Mouse (Mus musculus) liver, embryonic 15.5 days (tissue): ENCODE measurements around the gene Defb22. TPM values are rescaled to one million over a fixed set of nuclear protein-coding genes. Genes with fewer than 3 reads are reported as not detected.

Experiments used
- ATAC-seq: fragments of 200-750 bp; cut with Nextera tagmentation; 2 replicates; pipeline ENCODE4 v1.8.0; 2017; ENCODE audit warnings: moderate number of reproducible peaks, mild to moderate bottlenecking, moderate library complexity; ENCODE audit not compliant: insufficient read depth
- H3K27ac ChIP-seq: fragments of 300-500 bp; sonication (generic); replicated peaks from 2 replicates; pipeline ENCODE4 v1.5.1; 2015; ENCODE audit warnings: mild to moderate bottlenecking, inconsistent platforms
- H3K27me3 ChIP-seq: fragments of 300-500 bp; sonication (generic); 2 replicates; pipeline ENCODE4 v1.6.1; 2015; ENCODE audit warnings: mild to moderate bottlenecking, inconsistent platforms
- H3K36me3 ChIP-seq: fragments of 300-500 bp; sonication (generic); replicated peaks from 2 replicates; pipeline ENCODE4 v1.6.1; 2015; ENCODE audit warnings: moderate library complexity, mild to moderate bottlenecking, inconsistent platforms
- H3K4me1 ChIP-seq: fragments of 300-500 bp; sonication (generic); replicated peaks from 2 replicates; pipeline ENCODE4 v1.6.1; 2015; ENCODE audit warnings: inconsistent platforms
- H3K4me2 ChIP-seq: fragments of 300-500 bp; sonication (generic); 2 replicates; pipeline ENCODE4 v1.6.1; 2015; ENCODE audit warnings: moderate library complexity, mild to moderate bottlenecking, inconsistent platforms
- H3K4me3 ChIP-seq: fragments of 300-500 bp; sonication (generic); replicated peaks from 2 replicates; pipeline ENCODE4 v1.5.1; 2015; ENCODE audit warnings: mild to moderate bottlenecking, inconsistent platforms
- H3K9ac ChIP-seq: fragments of 300-500 bp; sonication (generic); 2 replicates; pipeline ENCODE4 v1.6.1; 2015; ENCODE audit warnings: moderate library complexity, mild to moderate bottlenecking, inconsistent platforms
- H3K9me3 ChIP-seq: fragments of 300-500 bp; sonication (generic); replicated peaks from 2 replicates; pipeline ENCODE4 v1.6.1; 2016; ENCODE audit warnings: inconsistent platforms
- WGBS: fragments of 180-500 bp; shearing (Covaris S2); methylation state at CpG from one replicate; pipeline ENCODE4 v1.1.7; 2015; ENCODE audit warnings: mixed read lengths; ENCODE audit not compliant: insufficient replicate concordance; 5-methylcytosine and 5-hydroxymethylcytosine counted together
- polyA plus RNA-seq: library from polyadenylated mRNA; unstranded; fragments of >200 nt; fragmentation: Nextera tagmentation; extraction: Ambion mirVana; gene quantifications from 2 replicates; pipeline ENCODE4 v1.2.1, GENCODE M21; 2015

Defb22 gene
- polyA plus RNA-seq, 1 experiment from 2014 or later = not detected

- no peaks in the 10 kb centered on the region for H3K36me3 ChIP-seq
- H3K4me3 ChIP-seq = no peak within 1 kb of the TSS
- no peaks in the 10 kb centered on the region for H3K9me3 ChIP-seq
- H3K27ac ChIP-seq = no peak within 1 kb of the TSS
- H3K4me2 ChIP-seq = no peak within 1 kb of the TSS
- ATAC-seq = no peak
- H3K27me3 ChIP-seq = peaks cover 3% of the 10 kb centered on the region
- H3K9ac ChIP-seq = no peak within 1 kb of the TSS
- WGBS = 29% methylated on average over 2 of the region's 2 CpGs
- H3K4me1 ChIP-seq = no peaks in the 10 kb centered on the region
Measured at GRCm38 (mm10) chr2:152476763-152477162, 13.2 kb downstream of the Defb22 start, which contains the start of gene Defb20. TSS of gene Defb20 (plus strand) at chr2:152477063.

- H3K36me3 ChIP-seq = no peaks in the 10 kb centered on the region
- H3K4me1 ChIP-seq = no peaks in the 10 kb centered on the region
- H3K4me2 ChIP-seq = no peak overlapping the region
- no peak overlapping the region for H3K27ac ChIP-seq
- ATAC-seq = no peak
- H3K4me3 ChIP-seq = no peak overlapping the region
- H3K9ac ChIP-seq = no peak overlapping the region
- no peaks in the 10 kb centered on the region for H3K9me3 ChIP-seq
- 15% methylated on average over 3 of the region's 3 CpGs for WGBS
- peaks cover 3% of the 10 kb centered on the region for H3K27me3 ChIP-seq
Measured at GRCm38 (mm10) chr2:152472434-152472833, 17.5 kb downstream of the Defb22 start.

- WGBS = 24% methylated on average over 7 of the region's 7 CpGs
- no peak for ATAC-seq
Measured at GRCm38 (mm10) chr2:152470973-152471372, 19.0 kb downstream of the Defb22 start.

DNA sequence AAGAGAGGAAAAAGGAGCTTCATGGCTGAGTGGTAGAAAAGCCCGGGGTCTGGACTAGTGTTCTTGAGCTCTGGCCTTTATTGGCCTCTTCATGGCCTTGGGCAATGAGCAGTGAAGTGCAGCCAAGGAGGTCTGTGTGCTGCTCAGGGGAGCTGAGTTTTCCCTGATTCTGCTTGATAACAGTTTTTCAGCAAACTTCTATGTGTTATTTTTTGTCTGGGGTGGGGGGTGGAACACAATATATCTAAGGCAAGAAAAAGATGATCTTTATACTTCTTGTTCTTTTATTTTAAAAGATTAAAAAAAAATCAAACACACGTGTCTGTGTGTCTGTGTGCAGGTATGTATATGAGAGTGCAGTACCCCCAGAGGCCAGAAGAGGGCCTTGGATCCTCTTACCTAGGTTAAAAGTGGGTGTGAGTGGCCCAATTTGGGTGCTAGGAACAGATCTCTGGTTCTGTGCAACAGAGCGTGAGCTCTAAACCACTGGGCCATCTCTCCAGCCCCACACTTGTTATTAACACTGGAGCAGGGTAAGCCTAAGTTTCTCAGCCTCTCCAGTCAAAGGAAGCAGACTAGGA, 25.3 kb downstream of the Defb22 start, which contains the start of gene Defb23:
Gene Defb23, minus strand, starts transcription at position 51 of the 581 bp plus-strand sequence.
- no peak within 1 kb of the TSS for H3K4me2 ChIP-seq
- no peaks in the 10 kb centered on the region for H3K4me1 ChIP-seq
- H3K9ac ChIP-seq = no peak within 1 kb of the TSS
- H3K27ac ChIP-seq = no peak within 1 kb of the TSS
- no peak within 1 kb of the TSS for H3K4me3 ChIP-seq
- ATAC-seq = no peak
- no peaks in the 10 kb centered on the region for H3K36me3 ChIP-seq
- H3K9me3 ChIP-seq = no peaks in the 10 kb centered on the region
- 57% methylated on average over 3 of the region's 3 CpGs for WGBS
- H3K27me3 ChIP-seq = no peaks in the 10 kb centered on the region

More at GRCm38 (mm10) chr2:152470973-152471372, 19.0 kb downstream of the Defb22 start:
- H3K4me2 ChIP-seq = no peak overlapping the region
- H3K4me3 ChIP-seq = no peak overlapping the region
- H3K27ac ChIP-seq = no peak overlapping the region
- no peak overlapping the region for H3K9ac ChIP-seq
- H3K36me3 ChIP-seq = no peaks in the 10 kb centered on the region
- H3K9me3 ChIP-seq = no peaks in the 10 kb centered on the region
- H3K4me1 ChIP-seq = no peaks in the 10 kb centered on the region
- peaks cover 3% of the 10 kb centered on the region for H3K27me3 ChIP-seq

GRCm38 (mm10) chr2:152459241-152459640, 30.7 kb downstream of the Defb22 start:
- no peak overlapping the region for H3K9ac ChIP-seq
- 0 out of 2 replicates have a peak, but pooled peaks cover 3% of the 10 kb centered on the region for H3K27me3 ChIP-seq
- H3K4me1 ChIP-seq = no peaks in the 10 kb centered on the region
- no peak for ATAC-seq
- no peaks in the 10 kb centered on the region for H3K36me3 ChIP-seq
- H3K9me3 ChIP-seq = no peaks in the 10 kb centered on the region
- H3K27ac ChIP-seq = no peak overlapping the region
- 61% methylated on average over 13 of the region's 13 CpGs for WGBS
- H3K4me2 ChIP-seq = no peak overlapping the region
- H3K4me3 ChIP-seq = no peak overlapping the region

- no peaks in the 10 kb centered on the region for H3K9me3 ChIP-seq
- H3K4me2 ChIP-seq = no peak overlapping the region
- H3K27ac ChIP-seq = no peak overlapping the region
- H3K36me3 ChIP-seq = no peaks in the 10 kb centered on the region
- WGBS = 66% methylated on average over 4 of the region's 4 CpGs
- H3K4me3 ChIP-seq = no peak overlapping the region
- ATAC-seq = no peak
- 0 out of 2 replicates have a peak, but pooled peaks cover 3% of the 10 kb centered on the region for H3K27me3 ChIP-seq
- H3K4me1 ChIP-seq = no peaks in the 10 kb centered on the region
- no peak overlapping the region for H3K9ac ChIP-seq
Measured at GRCm38 (mm10) chr2:152452101-152452781, 37.7 kb downstream of the Defb22 start.

GRCm38 (mm10) chr2:152450241-152450640, 39.7 kb downstream of the Defb22 start:
- no peak overlapping the region for H3K27ac ChIP-seq
- H3K4me3 ChIP-seq = no peak overlapping the region
- 0 out of 2 replicates have a peak, but pooled peaks cover 2% of the 10 kb centered on the region for H3K4me1 ChIP-seq
- no peaks in the 10 kb centered on the region for H3K9me3 ChIP-seq
- no peak overlapping the region for H3K4me2 ChIP-seq
- H3K9ac ChIP-seq = no peak overlapping the region
- WGBS = 4% methylated on average over 5 of the region's 5 CpGs
- no peak for ATAC-seq
- 0 out of 2 replicates have a peak, but pooled peaks cover 3% of the 10 kb centered on the region for H3K27me3 ChIP-seq
- no peaks in the 10 kb centered on the region for H3K36me3 ChIP-seq

GRCm38 (mm10) chr2:152447461-152447860, 42.5 kb downstream of the Defb22 start:
- Histone ChIP-seq H3K9ac (no peak overlapping the region), H3K4me1 (0 out of 2 replicates have a peak, but pooled peaks cover 2% of the 10 kb centered on the region), H3K27ac (no peak overlapping the region), H3K36me3 (no peaks in the 10 kb centered on the region), H3K9me3 (no peaks in the 10 kb centered on the region), H3K27me3 (0 out of 2 replicates have a peak, but pooled peaks cover 3% of the 10 kb centered on the region), H3K4me2 (no peak overlapping the region), H3K4me3 (no peak overlapping the region)
- no peak for ATAC-seq
- WGBS = 56% methylated on average over 5 of the region's 5 CpGs

DNA sequence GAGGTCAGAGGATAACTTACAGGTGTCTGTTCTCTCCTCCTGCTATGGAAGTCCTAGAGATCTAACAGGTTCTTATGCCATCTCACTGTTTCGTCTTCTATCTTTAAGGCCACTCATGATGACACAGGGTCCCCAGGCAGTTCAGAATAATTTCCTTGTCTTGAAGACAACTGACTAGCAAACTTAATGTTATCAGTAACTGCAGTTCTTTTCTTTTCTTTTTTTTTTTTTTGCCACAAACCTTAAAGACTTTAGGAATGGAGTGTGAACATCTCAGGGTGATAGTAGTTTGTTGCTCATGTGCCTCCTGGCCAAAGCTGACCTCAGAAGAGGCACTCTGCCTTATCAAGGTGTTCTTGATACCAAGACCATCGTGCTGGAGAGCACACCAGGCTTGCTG, 43.3 kb downstream of the Defb22 start:
- Histone ChIP-seq H3K36me3 (no peaks in the 10 kb centered on the region), H3K4me1 (0 out of 2 replicates have a peak, but pooled peaks cover 2% of the 10 kb centered on the region), H3K27ac (no peak overlapping the region), H3K27me3 (no peaks in the 10 kb centered on the region), H3K9me3 (no peaks in the 10 kb centered on the region), H3K4me3 (no peak overlapping the region), H3K9ac (no peak overlapping the region), H3K4me2 (no peak overlapping the region)
- ATAC-seq = no peak; the same call in 1 of the 2 replicates
- 9% methylated on average over 2 of the region's 2 CpGs for WGBS

DNA sequence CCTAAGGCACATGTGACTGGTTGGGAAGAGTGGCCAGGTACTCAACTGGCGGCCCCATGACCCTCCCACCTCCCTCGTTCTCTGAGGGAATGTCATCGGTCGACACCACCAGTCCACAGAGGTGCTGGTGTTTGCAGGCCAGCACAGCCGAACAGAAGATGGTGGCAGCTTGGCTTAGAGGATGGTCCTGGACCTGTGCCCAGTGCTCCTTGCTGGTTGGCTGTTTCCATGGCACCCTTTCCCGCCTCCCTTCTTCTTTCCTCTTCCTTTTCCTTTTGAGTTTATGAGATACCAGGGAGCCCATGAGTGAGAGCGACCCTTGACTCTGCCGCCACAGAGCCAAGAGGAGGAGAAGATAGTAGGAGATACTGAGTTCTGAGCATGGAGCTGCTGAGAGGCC, 46.7 kb downstream of the Defb22 start:
- Histone ChIP-seq H3K4me1 (0 out of 2 replicates have a peak, but pooled peaks cover 2% of the 10 kb centered on the region), H3K27me3 (no peaks in the 10 kb centered on the region), H3K4me2 (no peak overlapping the region), H3K9me3 (no peaks in the 10 kb centered on the region), H3K4me3 (no peak overlapping the region), H3K36me3 (no peaks in the 10 kb centered on the region), H3K9ac (no peak overlapping the region), H3K27ac (no peak overlapping the region)
- WGBS = 76% methylated on average over 8 of the region's 8 CpGs
- no peak for ATAC-seq

GRCm38 (mm10) chr2:152442322-152442721, 47.6 kb downstream of the Defb22 start:
- no peak overlapping the region for H3K4me2 ChIP-seq
- H3K36me3 ChIP-seq = no peaks in the 10 kb centered on the region
- peaks cover 6% of the 10 kb centered on the region for H3K4me1 ChIP-seq
- H3K9ac ChIP-seq = no peak overlapping the region
- H3K27me3 ChIP-seq = no peaks in the 10 kb centered on the region
- 68% methylated on average over 4 of the region's 4 CpGs for WGBS
- no peaks in the 10 kb centered on the region for H3K9me3 ChIP-seq
- ATAC-seq = no peak
- no peak overlapping the region for H3K27ac ChIP-seq
- no peak overlapping the region for H3K4me3 ChIP-seq
